Mouse (Mus musculus) ES-Bruce4 (cell line): Measurements from ENCODE around the gene Noxa1. TPM values are rescaled to one million over a fixed set of nuclear protein-coding genes. Genes with fewer than 3 reads are reported as not detected.

Source experiments
- H3K27ac ChIP-seq: 2 replicates; pipeline ENCODE4 v1.5.1; 2012; ENCODE audit warnings: low read length, inconsistent platforms; ENCODE audit not compliant: insufficient read depth
- H3K27me3 ChIP-seq: 2 replicates; pipeline ENCODE4 v1.6.1; 2012; ENCODE audit warnings: mild to moderate bottlenecking, low read length, inconsistent platforms; ENCODE audit not compliant: control insufficient read depth, poor library complexity, insufficient read depth, severe bottlenecking
- H3K36me3 ChIP-seq: 2 replicates; pipeline ENCODE4 v1.6.1; 2012; ENCODE audit warnings: inconsistent platforms, mild to moderate bottlenecking, low read length, moderate library complexity; ENCODE audit not compliant: control insufficient read depth, poor library complexity, insufficient read depth, severe bottlenecking
- H3K4me1 ChIP-seq: one replicate; pipeline ENCODE4 v1.8.1; 2011; ENCODE audit warnings: low read length; ENCODE audit not compliant: control insufficient read depth, insufficient read depth
- H3K4me3 ChIP-seq: 2 replicates; pipeline ENCODE4 v1.5.1; 2011; ENCODE audit warnings: low read depth, mild to moderate bottlenecking, low read length
- H3K9ac ChIP-seq: 2 replicates; pipeline ENCODE4 v1.6.1; 2012; ENCODE audit warnings: low read depth, mild to moderate bottlenecking, inconsistent platforms; ENCODE audit not compliant: poor library complexity, severe bottlenecking
- H3K9me3 ChIP-seq: replicated peaks from 2 replicates; pipeline ENCODE4 v1.6.1; 2012; ENCODE audit warnings: mild to moderate bottlenecking, low read length, inconsistent platforms; ENCODE audit not compliant: control insufficient read depth, poor library complexity, insufficient read depth, severe bottlenecking
- CTCF ChIP-seq: IDR thresholded peaks from one replicate; pipeline ENCODE4 v1.8.1; 2011; ENCODE audit warnings: low read depth, low read length
- EP300 ChIP-seq: IDR thresholded peaks from 2 replicates; pipeline ENCODE4 v1.6.1; 2011; ENCODE audit warnings: low read depth, low read length; ENCODE audit not compliant: insufficient read depth
- POLR2A ChIP-seq: IDR thresholded peaks from one replicate; pipeline ENCODE4 v1.8.1; 2011; ENCODE audit warnings: low read length; ENCODE audit not compliant: insufficient read depth
- polyA plus RNA-seq: library from polyadenylated mRNA; stranded (reverse); fragments of >200 nt; gene quantifications from 2 replicates; pipeline ENCODE4 v1.2.4, GENCODE M21; 2011; ENCODE audit warnings: low read depth; ENCODE audit not compliant: missing spikeins, insufficient read depth, insufficient read length

Noxa1 gene
- polyA plus RNA-seq, 1 experiment: not detected

DNA sequence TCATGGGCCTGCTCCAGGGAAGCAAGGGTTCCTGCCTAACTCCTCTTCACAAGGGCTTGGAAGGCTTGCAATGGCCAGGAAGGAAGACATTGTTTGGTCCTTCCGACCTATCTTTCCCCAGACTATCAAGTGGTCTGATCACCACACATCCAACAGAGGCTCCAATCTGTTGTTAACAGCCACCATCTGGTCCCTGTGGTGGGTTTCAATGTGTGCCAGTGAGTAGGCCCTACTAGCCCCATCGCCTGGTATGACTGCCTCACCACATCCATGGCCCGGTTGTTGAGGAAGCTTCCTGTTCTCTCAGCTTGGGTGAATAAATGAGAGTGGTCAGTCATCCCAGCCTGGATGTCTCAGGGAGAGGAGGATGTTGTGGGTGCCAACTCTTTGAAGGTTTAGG lies 6.3 kb downstream of the Noxa1 start:
- Histone ChIP-seq H3K27me3 (no peaks in the 10 kb centered on the region), H3K4me3 (no peak overlapping the region), H3K36me3 (no peaks in the 10 kb centered on the region), H3K4me1 (no peaks in the 10 kb centered on the region), H3K27ac (no peak overlapping the region), H3K9ac (no peak overlapping the region), H3K9me3 (no peaks in the 10 kb centered on the region)
- TF ChIP-seq CTCF: no peak
- no peak for TF ChIP-seq EP300

DNA sequence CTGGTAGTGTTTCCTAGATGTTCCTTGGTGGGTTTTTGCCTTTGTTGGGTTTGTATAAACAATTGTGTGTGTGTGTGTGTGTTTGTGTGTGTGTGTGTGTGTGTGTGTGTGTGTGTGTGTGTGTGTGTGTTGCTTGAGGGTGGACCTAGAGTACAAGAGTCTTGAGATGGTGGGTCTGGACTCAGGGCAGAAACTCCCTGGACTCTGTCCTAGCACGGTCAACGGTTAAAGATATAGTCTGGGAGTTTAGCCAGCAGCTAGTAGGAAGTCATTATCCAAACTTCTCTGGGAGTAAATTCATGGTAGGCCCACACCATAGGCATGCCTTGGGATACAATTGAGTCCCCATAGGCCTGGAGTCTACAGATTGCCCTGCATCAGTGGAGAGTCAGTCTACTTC lies 7.1 kb downstream of the Noxa1 start:
- Histone ChIP-seq H3K9me3 (no peaks in the 10 kb centered on the region), H3K27me3 (no peaks in the 10 kb centered on the region), H3K4me3 (no peak overlapping the region), H3K36me3 (no peaks in the 10 kb centered on the region), H3K4me1 (no peaks in the 10 kb centered on the region), H3K9ac (no peak overlapping the region), H3K27ac (no peak overlapping the region)
- TF ChIP-seq POLR2A (no peak), EP300 (no peak), CTCF (no peak)

DNA sequence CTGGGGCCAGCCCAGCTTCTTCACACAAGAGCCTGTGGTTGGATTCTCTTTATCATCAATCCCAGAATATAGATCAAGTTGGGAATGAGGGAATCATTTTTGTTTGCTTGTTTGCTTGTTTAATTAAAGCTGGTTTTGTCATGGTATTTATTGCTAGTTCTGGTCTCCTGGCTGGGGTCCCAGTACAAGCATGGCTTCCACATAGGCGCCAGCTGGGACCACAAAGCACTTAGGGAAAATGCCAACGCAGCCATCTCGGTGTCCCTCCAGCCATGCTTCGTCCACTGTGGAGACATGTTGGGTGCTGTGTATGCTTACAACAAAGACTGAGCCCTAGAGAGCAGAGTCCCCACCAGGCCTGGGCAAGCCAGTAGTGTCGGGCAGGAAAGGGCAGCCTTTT lies 9.4 kb downstream of the Noxa1 start:
- H3K4me1 ChIP-seq: no peaks in the 10 kb centered on the region
- no peaks in the 10 kb centered on the region for H3K27me3 ChIP-seq
- H3K27ac ChIP-seq: no peak overlapping the region
- no peak for TF ChIP-seq EP300
- H3K4me3 ChIP-seq: no peak overlapping the region
- H3K9ac ChIP-seq: no peak overlapping the region
- no peaks in the 10 kb centered on the region for H3K36me3 ChIP-seq
- H3K9me3 ChIP-seq: no peaks in the 10 kb centered on the region

DNA sequence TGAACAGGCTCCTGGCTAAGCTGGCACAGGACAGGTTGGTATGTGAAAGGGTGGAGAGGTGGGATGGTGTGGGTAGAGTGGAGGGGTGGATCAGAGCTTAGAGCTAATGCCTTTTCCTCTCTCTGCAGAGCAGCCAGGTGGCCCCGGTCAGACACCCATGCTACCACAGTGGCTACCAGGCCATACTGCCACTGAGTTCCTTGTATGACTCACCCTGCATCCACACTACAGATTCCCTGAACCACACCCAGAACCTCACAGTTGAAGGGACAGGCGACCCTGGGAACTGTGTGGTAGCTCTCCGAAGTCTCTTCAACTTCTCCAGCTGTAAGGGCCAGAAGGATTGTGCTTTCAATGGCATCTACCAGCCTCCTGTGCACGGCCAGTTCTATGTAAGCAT lies 11.3 kb downstream of the Noxa1 start:
- H3K4me3 ChIP-seq: no peak overlapping the region
- no peak overlapping the region for H3K27ac ChIP-seq
- no peaks in the 10 kb centered on the region for H3K4me1 ChIP-seq
- H3K36me3 ChIP-seq: no peaks in the 10 kb centered on the region
- no peak for TF ChIP-seq CTCF
- no peak for TF ChIP-seq EP300
- TF ChIP-seq POLR2A: no peak
- H3K27me3 ChIP-seq: no peaks in the 10 kb centered on the region
- H3K9ac ChIP-seq: no peak overlapping the region
- no peaks in the 10 kb centered on the region for H3K9me3 ChIP-seq

DNA sequence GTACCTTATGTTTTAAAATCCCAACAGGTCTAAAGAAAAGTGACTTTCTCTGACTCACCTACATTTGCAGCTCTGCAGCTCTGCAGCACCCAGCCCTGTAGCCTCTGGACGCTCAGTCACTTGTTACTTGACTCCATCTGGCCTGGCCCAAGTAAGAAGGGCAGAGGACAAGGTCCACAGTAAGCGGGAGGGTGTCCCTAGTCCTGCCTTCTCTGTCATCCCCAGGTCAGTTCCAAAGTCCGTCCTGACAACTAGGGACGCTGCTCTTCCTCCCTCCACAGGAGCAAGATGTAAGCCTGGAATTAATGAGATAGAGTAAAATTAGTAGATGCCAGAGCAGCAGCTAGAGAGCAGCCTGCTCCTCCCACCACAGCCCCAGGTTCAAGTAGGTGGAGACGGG lies 14.9 kb downstream of the Noxa1 start, which contains the start of gene Entpd8:
Entpd8 (plus strand) TSS at position 229 of the 400 bp plus-strand sequence.
- Histone ChIP-seq H3K4me3 (no peak within 1 kb of the TSS), H3K27me3 (no peaks in the 10 kb centered on the region), H3K27ac (no peak within 1 kb of the TSS), H3K9ac (no peak within 1 kb of the TSS), H3K4me1 (no peaks in the 10 kb centered on the region), H3K36me3 (no peaks in the 10 kb centered on the region), H3K9me3 (no peaks in the 10 kb centered on the region)
- TF ChIP-seq EP300 (no peak), POLR2A (no peak), CTCF (no peak)

DNA sequence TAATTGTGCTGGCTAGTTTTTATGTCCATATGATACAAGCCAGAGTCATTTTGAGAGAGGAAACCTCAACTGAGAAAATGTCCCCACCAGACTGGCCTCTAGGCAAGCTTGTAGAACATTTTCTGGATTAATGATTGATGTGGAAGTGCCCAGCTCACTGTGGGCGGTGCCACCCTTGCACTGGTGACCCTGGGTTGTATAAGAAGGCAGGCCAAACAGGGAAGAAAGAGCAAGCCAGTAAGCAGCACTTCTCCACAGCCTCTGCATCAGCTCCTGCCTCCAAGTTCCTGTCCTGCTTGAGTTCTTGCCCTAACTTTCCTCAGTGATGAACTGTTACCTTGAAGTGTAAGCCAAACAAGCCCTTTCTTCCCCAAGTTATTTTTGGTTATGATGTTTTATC lies 16.0 kb downstream of the Noxa1 start:
- no peaks in the 10 kb centered on the region for H3K4me1 ChIP-seq
- TF ChIP-seq EP300 (no peak), CTCF (no peak), POLR2A (no peak)
- H3K9ac ChIP-seq: no peak overlapping the region
- H3K4me3 ChIP-seq: no peak overlapping the region
- H3K9me3 ChIP-seq: no peaks in the 10 kb centered on the region
- no peaks in the 10 kb centered on the region for H3K36me3 ChIP-seq
- H3K27ac ChIP-seq: no peak overlapping the region
- no peaks in the 10 kb centered on the region for H3K27me3 ChIP-seq

DNA sequence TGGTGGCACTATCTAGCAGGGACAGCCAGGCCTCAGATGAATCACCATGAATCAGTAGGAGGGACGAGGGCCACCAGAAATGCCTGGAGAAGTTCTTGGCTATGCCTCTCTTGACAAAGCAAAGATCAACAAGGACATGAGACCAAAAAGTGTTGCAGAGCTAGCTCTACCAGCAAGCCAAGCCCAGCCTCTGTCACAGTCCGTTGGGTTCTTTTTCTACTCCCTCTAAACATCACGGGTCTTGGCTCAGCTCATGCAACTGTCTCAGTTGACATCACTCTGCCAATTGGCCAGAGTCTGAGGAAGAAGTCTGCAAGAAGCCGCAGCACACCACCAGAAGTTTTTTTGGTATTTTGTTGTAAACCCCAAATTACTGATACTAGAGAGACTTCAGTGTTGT lies 19.4 kb downstream of the Noxa1 start:
- H3K4me1 ChIP-seq: no peaks in the 10 kb centered on the region
- H3K9ac ChIP-seq: no peak overlapping the region
- H3K9me3 ChIP-seq: no peaks in the 10 kb centered on the region
- no peaks in the 10 kb centered on the region for H3K27me3 ChIP-seq
- H3K27ac ChIP-seq: no peak overlapping the region
- no peak overlapping the region for H3K4me3 ChIP-seq
- TF ChIP-seq EP300: no peak
- no peak for TF ChIP-seq POLR2A
- no peak for TF ChIP-seq CTCF
- no peaks in the 10 kb centered on the region for H3K36me3 ChIP-seq
